Mouse (Mus musculus) heart, embryonic 10.5 days (tissue): ENCODE data around the gene Rela. TPM values are rescaled to one million over a fixed set of nuclear protein-coding genes. Genes with fewer than 3 reads are reported as not detected.
A peak's percentile ranks its signal among the peaks of the same experiment; 100 is the strongest.
"Not testable (repeated sequence)": the region's sequence is repeated elsewhere in the genome, so short reads cannot be mapped to it uniquely, and the experiment has no call there.

Experiments used
- DNase-seq: peaks from one replicate; pipeline ENCODE4 v3.0.0-alpha.2; 2017; ENCODE audit warnings: low spot score
- H3K27ac ChIP-seq: fragments of 300-500 bp; sonication (generic); 2 replicates; pipeline ENCODE4 v1.5.1; 2016; ENCODE audit warnings: mild to moderate bottlenecking
- H3K27me3 ChIP-seq: fragments of 300-500 bp; sonication (generic); 2 replicates; pipeline ENCODE4 v1.6.1; 2016; ENCODE audit warnings: mild to moderate bottlenecking; ENCODE audit not compliant: poor library complexity, insufficient read depth, severe bottlenecking
- H3K36me3 ChIP-seq: fragments of 300-500 bp; sonication (generic); 2 replicates; pipeline ENCODE4 v1.6.1; 2016; ENCODE audit warnings: mild to moderate bottlenecking, moderate library complexity
- H3K4me1 ChIP-seq: fragments of 300-500 bp; sonication (generic); 2 replicates; pipeline ENCODE4 v1.6.1; 2016; ENCODE audit warnings: mild to moderate bottlenecking
- H3K4me3 ChIP-seq: fragments of 300-500 bp; sonication (generic); 2 replicates; pipeline ENCODE4 v1.5.1; 2016; ENCODE audit warnings: mild to moderate bottlenecking, moderate library complexity
- H3K9me3 ChIP-seq: fragments of 300-500 bp; sonication (generic); 2 replicates; pipeline ENCODE4 v1.6.1; 2016; ENCODE audit warnings: mild to moderate bottlenecking, moderate library complexity
- WGBS: fragments of 180-500 bp; shearing (Covaris S2); methylation state at CpG from one replicate; pipeline ENCODE4 v1.1.7; 2016; 5-methylcytosine and 5-hydroxymethylcytosine counted together
- polyA plus RNA-seq: library from polyadenylated mRNA; unstranded; fragments of >200 nt; fragmentation: Nextera tagmentation; extraction: Ambion mirVana; gene quantifications from 2 replicates; pipeline ENCODE4 v1.2.1, GENCODE M21; 2016

Gene Rela
- polyA plus RNA-seq, 1 experiment from 2014 or later = 36.8 TPM

GRCm38 (mm10) chr19:5686437-5686836 is 49.2 kb downstream of the Rela start:
- Histone ChIP-seq H3K4me3 (no peak overlapping the region), H3K27ac (no peak overlapping the region), H3K4me1 (peaks cover 29% of the 10 kb centered on the region), H3K27me3 (no peaks in the 10 kb centered on the region), H3K9me3 (no peaks in the 10 kb centered on the region), H3K36me3 (peaks cover 68% of the 10 kb centered on the region)
- no peak for DNase-seq
- 80% methylated on average over 13 of the region's 13 CpGs for WGBS

GRCm38 (mm10) chr19:5686954-5687353 is 49.7 kb downstream of the Rela start:
- peaks cover 68% of the 10 kb centered on the region for H3K36me3 ChIP-seq
- H3K4me3 ChIP-seq = peak overlapping the region; percentile 96
- DNase-seq, H3K27me3 ChIP-seq, H3K9me3 ChIP-seq: not testable (repeated sequence)
- H3K4me1 ChIP-seq = peaks cover 34% of the 10 kb centered on the region
- peak overlapping the region; percentile 94; the same call in 1 of the 2 replicates for H3K27ac ChIP-seq
- 90% methylated on average over 12 of the region's 12 CpGs for WGBS

GRCm38 (mm10) chr19:5687738-5688137 is 50.5 kb downstream of the Rela start:
- Histone ChIP-seq H3K9me3 (no peaks in the 10 kb centered on the region), H3K4me1 (peaks cover 42% of the 10 kb centered on the region), H3K27me3 (no peaks in the 10 kb centered on the region), H3K4me3 (peak overlapping the region; percentile 96), H3K36me3 (peaks cover 68% of the 10 kb centered on the region), H3K27ac (peak overlapping the region; percentile 94)
- DNase-seq = no peak
- 22% methylated on average over 9 of the region's 9 CpGs for WGBS

- Histone ChIP-seq H3K4me3 (peak within 1 kb of the TSS; percentile 96), H3K36me3 (peaks cover 68% of the 10 kb centered on the region), H3K27ac (peak within 1 kb of the TSS; percentile 94), H3K4me1 (peaks cover 49% of the 10 kb centered on the region), H3K9me3 (no peaks in the 10 kb centered on the region), H3K27me3 (no peaks in the 10 kb centered on the region)
- DNase-seq = peak; percentile 99
- WGBS = under 1% methylated on average over 69 of the region's 69 CpGs
Measured at GRCm38 (mm10) chr19:5688200-5689087, 51.2 kb downstream of the Rela start, which contains the start of the genes Map3k11 and Pcnx3. Gene Map3k11, plus strand, starts transcription at chr19:5688742. Gene Pcnx3, minus strand, starts transcription at chr19:5688908.

DNA sequence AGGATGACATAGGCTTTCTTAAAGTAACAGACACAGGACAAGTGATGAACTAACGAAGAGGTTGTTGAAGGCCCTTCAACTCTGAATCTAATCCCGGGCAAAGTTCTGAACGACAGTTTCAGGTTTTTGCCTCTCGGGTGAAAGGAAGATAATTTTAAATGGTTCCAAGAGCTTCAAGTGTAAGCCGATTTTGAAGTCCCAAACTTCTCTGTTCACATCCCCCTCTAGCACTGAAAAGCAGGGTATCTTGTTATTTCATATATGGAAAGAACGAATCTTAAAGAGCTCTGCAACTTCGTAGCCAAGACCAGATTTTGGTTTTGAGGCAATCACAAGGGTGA is 51.8 kb downstream of the Rela start:
- WGBS = under 1% methylated on average over 7 of the region's 7 CpGs
- peak overlapping the region; percentile 96 for H3K4me3 ChIP-seq
- H3K27me3 ChIP-seq = no peaks in the 10 kb centered on the region
- no peaks in the 10 kb centered on the region for H3K9me3 ChIP-seq
- peak overlapping the region; percentile 94 for H3K27ac ChIP-seq
- H3K4me1 ChIP-seq = peaks cover 55% of the 10 kb centered on the region
- H3K36me3 ChIP-seq = peaks cover 68% of the 10 kb centered on the region
- no peak for DNase-seq

GRCm38 (mm10) chr19:5689565-5690342 is 52.5 kb downstream of the Rela start:
- peaks cover 55% of the 10 kb centered on the region for H3K4me1 ChIP-seq
- peak overlapping the region; percentile 96 for H3K4me3 ChIP-seq
- DNase-seq = peak; percentile 96
- H3K27me3 ChIP-seq = no peaks in the 10 kb centered on the region
- H3K36me3 ChIP-seq = peaks cover 67% of the 10 kb centered on the region
- 8% methylated on average over 42 of the region's 42 CpGs for WGBS
- H3K9me3 ChIP-seq = no peaks in the 10 kb centered on the region
- H3K27ac ChIP-seq = peak overlapping the region; percentile 94

DNA sequence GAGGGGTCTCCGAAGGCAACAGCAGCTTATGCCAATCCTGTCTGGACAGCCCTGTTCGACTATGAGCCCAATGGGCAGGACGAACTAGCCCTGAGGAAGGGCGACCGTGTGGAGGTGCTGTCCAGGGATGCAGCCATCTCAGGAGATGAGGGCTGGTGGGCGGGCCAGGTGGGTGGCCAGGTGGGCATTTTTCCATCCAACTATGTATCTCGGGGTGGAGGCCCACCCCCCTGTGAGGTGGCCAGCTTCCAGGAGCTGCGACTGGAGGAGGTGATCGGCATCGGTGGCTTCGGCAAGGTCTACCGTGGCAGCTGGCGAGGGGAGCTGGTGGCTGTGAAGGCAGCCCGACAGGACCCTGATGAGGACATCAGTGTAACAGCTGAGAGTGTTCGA is 53.1 kb downstream of the Rela start:
- Histone ChIP-seq H3K27ac (peak overlapping the region; percentile 94), H3K4me1 (peaks cover 56% of the 10 kb centered on the region), H3K36me3 (peaks cover 67% of the 10 kb centered on the region), H3K27me3 (0 out of 2 replicates have a peak, but pooled peaks cover 5% of the 10 kb centered on the region), H3K4me3 (peak overlapping the region; percentile 96), H3K9me3 (no peaks in the 10 kb centered on the region)
- 69% methylated on average over 15 of the region's 15 CpGs for WGBS
- DNase-seq = no peak

GRCm38 (mm10) chr19:5691601-5692000 is 54.3 kb downstream of the Rela start:
- Histone ChIP-seq H3K4me3 (peak overlapping the region; percentile 96), H3K27ac (peak overlapping the region; percentile 94), H3K4me1 (peaks cover 67% of the 10 kb centered on the region), H3K27me3 (0 out of 2 replicates have a peak, but pooled peaks cover 7% of the 10 kb centered on the region), H3K9me3 (no peaks in the 10 kb centered on the region), H3K36me3 (peaks cover 67% of the 10 kb centered on the region)
- 63% methylated on average over 5 of the region's 5 CpGs for WGBS
- no peak for DNase-seq

- WGBS = 53% methylated on average over 10 of the region's 10 CpGs
- Histone ChIP-seq H3K9me3 (no peaks in the 10 kb centered on the region), H3K4me3 (peak overlapping the region; percentile 96), H3K4me1 (peaks cover 63% of the 10 kb centered on the region), H3K27ac (peak overlapping the region; percentile 94), H3K27me3 (0 out of 2 replicates have a peak, but pooled peaks cover 7% of the 10 kb centered on the region), H3K36me3 (peaks cover 68% of the 10 kb centered on the region)
- DNase-seq = no peak
Measured at GRCm38 (mm10) chr19:5692086-5692912, 55.0 kb downstream of the Rela start.

DNA sequence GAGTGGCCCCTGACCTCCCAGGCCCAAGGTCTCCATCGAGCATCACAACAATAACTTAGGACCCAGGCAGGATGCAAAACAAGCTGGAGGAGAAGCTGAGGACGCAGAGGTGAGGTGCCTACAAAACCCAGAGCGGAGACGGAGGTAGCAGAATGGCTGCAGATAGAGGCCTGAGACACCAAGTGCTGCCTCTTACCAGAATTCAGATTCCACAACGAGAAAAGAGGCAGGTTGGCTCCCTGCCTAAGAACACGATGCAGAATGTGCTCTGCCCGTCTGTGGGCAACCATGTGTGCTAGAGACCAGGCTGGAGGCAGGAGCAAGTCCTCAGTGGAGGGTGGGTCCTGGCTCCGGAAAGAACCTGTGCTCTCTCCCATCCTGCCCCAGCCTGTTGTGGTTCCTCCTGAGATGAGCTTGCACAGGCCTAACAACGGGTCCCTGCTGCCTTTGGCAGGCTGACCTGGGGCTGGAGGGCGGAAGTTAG is 55.7 kb downstream of the Rela start:
- peak overlapping the region; percentile 96 for H3K4me3 ChIP-seq
- H3K9me3 ChIP-seq = no peaks in the 10 kb centered on the region
- peaks cover 74% of the 10 kb centered on the region for H3K36me3 ChIP-seq
- peak overlapping the region; percentile 94 for H3K27ac ChIP-seq
- 0 out of 2 replicates have a peak, but pooled peaks cover 7% of the 10 kb centered on the region for H3K27me3 ChIP-seq
- 68% methylated on average over 10 of the region's 10 CpGs for WGBS
- peaks cover 57% of the 10 kb centered on the region for H3K4me1 ChIP-seq
- no peak for DNase-seq

- WGBS = 81% methylated on average over 6 of the region's 6 CpGs
- Histone ChIP-seq H3K27me3 (0 out of 2 replicates have a peak, but pooled peaks cover 7% of the 10 kb centered on the region), H3K27ac (peak overlapping the region; percentile 37; the same call in 1 of the 2 replicates), H3K36me3 (peaks cover 83% of the 10 kb centered on the region), H3K9me3 (no peaks in the 10 kb centered on the region), H3K4me3 (peak overlapping the region; percentile 96), H3K4me1 (peaks cover 55% of the 10 kb centered on the region)
- no peak for DNase-seq
Measured at GRCm38 (mm10) chr19:5693801-5694200, 56.5 kb downstream of the Rela start.
